Mouse (Mus musculus): ENCODE measurements at regions not wholly inside any gene's neighbourhood (a gene's known extent, or its start where the extent isn't known, plus 50 kb on each side); places are given as distances from the start of the nearest gene placed in this dataset.
A peak's percentile ranks its signal among the peaks of the same experiment; 100 is the strongest.

GRCm38 (mm10) chr12:70544850-70545510 lies 92.1 kb downstream of the Tmx1 start:
- no peak for ATAC-seq (ENCODE audit: low FRiP score, low read depth)
- no peak for TF ChIP-seq POLR2A (IDR thresholded peaks at IDR 0.05; ENCODE audit: borderline replicate concordance, extremely low read depth, insufficient read depth, insufficient read length)
- H3K4me3 ChIP-seq (replicated peaks; ENCODE audit: low read length): no peak overlapping the region
- DNase-seq (ENCODE audit: low spot score): peak; percentile 54
- no peak overlapping the region for H3K4me2 ChIP-seq (replicated peaks; ENCODE audit: low read depth, low read length, severe bottlenecking)
- 53% methylated on average over 7 of the region's 7 CpGs for WGBS
- H3K9ac ChIP-seq (ENCODE audit: low read depth, low read length, severe bottlenecking): no peak overlapping the region
- H3K27me3 ChIP-seq (ENCODE audit: control insufficient read depth, insufficient read depth, low read length): no peaks in the 10 kb centered on the region
- no peaks in the 10 kb centered on the region for H3K36me3 ChIP-seq (ENCODE audit: control insufficient read depth, insufficient read depth, low read length)
- H3K4me1 ChIP-seq (ENCODE audit: control insufficient read depth, insufficient read depth, low read length): peaks cover 15% of the 10 kb centered on the region
- no peaks in the 10 kb centered on the region for H3K9me3 ChIP-seq (ENCODE audit: control insufficient read depth, low read length)
- H3K27ac ChIP-seq (replicated peaks; ENCODE audit: low read depth, low read length): peak overlapping the region; percentile 28; the same call in 1 of the 2 replicates

- 40% methylated on average over 6 of the region's 6 CpGs for WGBS
- DNase-seq (ENCODE audit: low spot score) (no peak), ATAC-seq (ENCODE audit: low FRiP score, low read depth) (no peak; the same call in 1 of the 2 replicates)
- Histone ChIP-seq H3K4me2 (replicated peaks; ENCODE audit: low read depth, low read length, severe bottlenecking) (no peak overlapping the region), H3K27me3 (ENCODE audit: control insufficient read depth, insufficient read depth, low read length) (no peaks in the 10 kb centered on the region), H3K9ac (ENCODE audit: low read depth, low read length, severe bottlenecking) (no peak overlapping the region), H3K9me3 (ENCODE audit: control insufficient read depth, low read length) (no peaks in the 10 kb centered on the region), H3K4me1 (ENCODE audit: control insufficient read depth, insufficient read depth, low read length) (peaks cover 15% of the 10 kb centered on the region), H3K4me3 (replicated peaks; ENCODE audit: low read length) (no peak overlapping the region), H3K27ac (replicated peaks; ENCODE audit: low read depth, low read length) (no peak overlapping the region), H3K36me3 (ENCODE audit: control insufficient read depth, insufficient read depth, low read length) (no peaks in the 10 kb centered on the region)
- TF ChIP-seq POLR2A (IDR thresholded peaks at IDR 0.05; ENCODE audit: borderline replicate concordance, extremely low read depth, insufficient read depth, insufficient read length): no peak
These were observed 94.3 kb downstream of the Tmx1 start for GRCm38 (mm10) chr12:70547199-70547598.

GRCm38 (mm10) chr12:70549296-70549695 lies 96.4 kb downstream of the Tmx1 start:
- Histone ChIP-seq H3K4me3 (replicated peaks; ENCODE audit: low read length) (no peak overlapping the region), H3K4me1 (ENCODE audit: control insufficient read depth, insufficient read depth, low read length) (peaks cover 7% of the 10 kb centered on the region), H3K36me3 (ENCODE audit: control insufficient read depth, insufficient read depth, low read length) (no peaks in the 10 kb centered on the region), H3K27ac (replicated peaks; ENCODE audit: low read depth, low read length) (no peak overlapping the region), H3K9ac (ENCODE audit: low read depth, low read length, severe bottlenecking) (no peak overlapping the region), H3K4me2 (replicated peaks; ENCODE audit: low read depth, low read length, severe bottlenecking) (no peak overlapping the region), H3K9me3 (ENCODE audit: control insufficient read depth, low read length) (no peaks in the 10 kb centered on the region), H3K27me3 (ENCODE audit: control insufficient read depth, insufficient read depth, low read length) (no peaks in the 10 kb centered on the region)
- no peak for TF ChIP-seq POLR2A (IDR thresholded peaks at IDR 0.05; ENCODE audit: borderline replicate concordance, extremely low read depth, insufficient read depth, insufficient read length)
- ATAC-seq (ENCODE audit: low FRiP score, low read depth) (no peak), DNase-seq (ENCODE audit: low spot score) (no peak)
- 78% methylated on average over 9 of the region's 9 CpGs for WGBS

GRCm38 (mm10) chr12:70553866-70554265 lies 101.0 kb downstream of the Tmx1 start:
- Histone ChIP-seq H3K27ac (replicated peaks; ENCODE audit: low read depth, low read length) (no peak overlapping the region), H3K9ac (ENCODE audit: low read depth, low read length, severe bottlenecking) (no peak overlapping the region), H3K4me2 (replicated peaks; ENCODE audit: low read depth, low read length, severe bottlenecking) (no peak overlapping the region), H3K4me1 (ENCODE audit: control insufficient read depth, insufficient read depth, low read length) (no peaks in the 10 kb centered on the region), H3K27me3 (ENCODE audit: control insufficient read depth, insufficient read depth, low read length) (no peaks in the 10 kb centered on the region), H3K36me3 (ENCODE audit: control insufficient read depth, insufficient read depth, low read length) (no peaks in the 10 kb centered on the region), H3K4me3 (replicated peaks; ENCODE audit: low read length) (no peak overlapping the region), H3K9me3 (ENCODE audit: control insufficient read depth, low read length) (no peaks in the 10 kb centered on the region)
- TF ChIP-seq POLR2A (IDR thresholded peaks at IDR 0.05; ENCODE audit: borderline replicate concordance, extremely low read depth, insufficient read depth, insufficient read length): no peak
- DNase-seq (ENCODE audit: low spot score) (no peak), ATAC-seq (ENCODE audit: low FRiP score, low read depth) (no peak)
- WGBS: 89% methylated on average over 6 of the region's 6 CpGs

GRCm38 (mm10) chr12:70554586-70554985 lies 101.7 kb downstream of the Tmx1 start:
- Histone ChIP-seq H3K4me1 (ENCODE audit: control insufficient read depth, insufficient read depth, low read length) (no peaks in the 10 kb centered on the region), H3K9ac (ENCODE audit: low read depth, low read length, severe bottlenecking) (no peak overlapping the region), H3K4me3 (replicated peaks; ENCODE audit: low read length) (no peak overlapping the region), H3K36me3 (ENCODE audit: control insufficient read depth, insufficient read depth, low read length) (no peaks in the 10 kb centered on the region), H3K27me3 (ENCODE audit: control insufficient read depth, insufficient read depth, low read length) (no peaks in the 10 kb centered on the region), H3K27ac (replicated peaks; ENCODE audit: low read depth, low read length) (no peak overlapping the region), H3K9me3 (ENCODE audit: control insufficient read depth, low read length) (no peaks in the 10 kb centered on the region), H3K4me2 (replicated peaks; ENCODE audit: low read depth, low read length, severe bottlenecking) (no peak overlapping the region)
- no peak for TF ChIP-seq POLR2A (IDR thresholded peaks at IDR 0.05; ENCODE audit: borderline replicate concordance, extremely low read depth, insufficient read depth, insufficient read length)
- ATAC-seq (ENCODE audit: low FRiP score, low read depth) (no peak), DNase-seq (ENCODE audit: low spot score) (no peak)
- 70% methylated on average over 7 of the region's 7 CpGs for WGBS

Data from limb, embryonic 14.5 days (tissue).